Mouse (Mus musculus): ENCODE data around the gene Limch1. TPM values are rescaled to one million over a fixed set of nuclear protein-coding genes. Genes with fewer than 3 reads are reported as not detected.
A peak's percentile ranks its signal among the peaks of the same experiment; 100 is the strongest.

The Limch1 gene
- polyA plus RNA-seq, 1 experiment: 15.7 TPM

DNA sequence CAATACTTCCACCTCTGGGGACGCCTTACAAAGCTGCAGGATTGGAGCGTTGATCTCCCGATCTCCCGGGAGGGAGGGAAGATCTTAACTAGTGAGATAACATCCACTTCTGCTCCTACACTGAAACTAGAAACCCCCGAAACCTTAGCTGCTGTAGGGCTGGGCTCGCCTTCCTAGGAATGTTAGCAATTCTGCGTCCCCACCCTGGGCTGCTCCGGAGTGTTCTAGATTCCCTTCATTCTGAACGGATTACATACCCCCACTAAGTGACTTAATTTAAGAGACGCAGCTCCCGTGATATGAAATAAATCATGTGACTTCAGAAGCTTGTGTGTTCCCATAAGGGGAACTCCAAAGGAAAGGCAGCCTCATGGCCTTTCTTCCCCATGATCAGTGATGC lies 259.0 kb downstream of the Limch1 start:
- Histone ChIP-seq H3K9ac (ENCODE audit: low read depth, poor library complexity, severe bottlenecking) (no peak overlapping the region), H3K4me3 (ENCODE audit: low read depth, low read length) (no peak overlapping the region), H3K27ac (ENCODE audit: insufficient read depth, low read length) (no peak overlapping the region), H3K4me1 (ENCODE audit: control insufficient read depth, insufficient read depth, low read length) (peaks cover 4% of the 10 kb centered on the region), H3K27me3 (ENCODE audit: control insufficient read depth, insufficient read depth, low read length, poor library complexity, severe bottlenecking) (no peaks in the 10 kb centered on the region), H3K36me3 (ENCODE audit: control insufficient read depth, insufficient read depth, low read length, poor library complexity, severe bottlenecking) (no peaks in the 10 kb centered on the region), H3K9me3 (replicated peaks; ENCODE audit: control insufficient read depth, insufficient read depth, low read length, poor library complexity, severe bottlenecking) (no peaks in the 10 kb centered on the region)
- TF ChIP-seq EP300 (IDR thresholded peaks at IDR 0.05; ENCODE audit: insufficient read depth, low read depth, low read length) (no peak), CTCF (IDR thresholded peaks at IDR 0.05; ENCODE audit: low read depth, low read length) (no peak), POLR2A (IDR thresholded peaks at IDR 0.05; ENCODE audit: insufficient read depth, low read length) (no peak)

DNA sequence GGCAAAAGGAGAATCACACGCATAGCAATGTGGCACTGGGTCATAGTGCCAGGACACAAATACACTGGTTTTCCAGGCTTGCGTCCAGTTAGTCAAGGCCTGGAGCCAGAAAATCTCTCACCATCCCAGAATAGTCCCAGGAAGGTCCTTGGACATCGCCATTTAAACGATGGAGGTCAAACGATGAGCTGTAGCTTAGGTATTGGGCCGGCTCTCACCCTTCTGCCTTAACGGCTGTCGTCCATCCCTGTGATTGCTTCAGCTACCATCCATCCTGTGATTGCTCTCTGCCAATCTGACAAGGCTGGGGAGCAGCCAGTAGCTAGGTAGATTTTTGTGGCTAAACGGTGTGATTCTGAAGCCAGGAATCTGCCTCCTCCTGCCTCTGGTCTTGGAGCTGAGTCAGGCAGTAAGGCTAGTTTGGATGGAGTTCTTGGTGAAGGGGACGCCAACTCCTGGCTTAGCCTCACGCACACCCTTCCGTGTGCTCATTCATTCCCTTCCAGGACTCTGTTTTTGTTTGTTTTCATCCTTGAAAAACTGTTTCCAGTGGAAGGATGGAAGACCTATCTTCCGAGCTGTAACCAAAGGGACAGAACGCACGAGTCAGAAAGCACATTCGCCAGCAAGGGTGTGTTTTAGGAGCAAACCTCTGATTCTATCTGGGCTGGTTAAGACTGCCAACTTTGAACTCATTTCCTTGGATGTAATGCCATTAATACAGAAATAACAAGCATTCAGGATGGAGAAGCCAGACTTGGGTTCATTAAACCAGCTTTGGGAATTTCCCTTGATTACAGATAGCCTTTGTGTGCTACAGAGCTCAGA lies 265.6 kb downstream of the Limch1 start:
- Histone ChIP-seq H3K9me3 (replicated peaks; ENCODE audit: control insufficient read depth, insufficient read depth, low read length, poor library complexity, severe bottlenecking) (no peaks in the 10 kb centered on the region), H3K4me1 (ENCODE audit: control insufficient read depth, insufficient read depth, low read length) (no peaks in the 10 kb centered on the region), H3K9ac (ENCODE audit: low read depth, poor library complexity, severe bottlenecking) (no peak overlapping the region), H3K27me3 (ENCODE audit: control insufficient read depth, insufficient read depth, low read length, poor library complexity, severe bottlenecking) (no peaks in the 10 kb centered on the region), H3K36me3 (ENCODE audit: control insufficient read depth, insufficient read depth, low read length, poor library complexity, severe bottlenecking) (no peaks in the 10 kb centered on the region), H3K4me3 (ENCODE audit: low read depth, low read length) (no peak overlapping the region), H3K27ac (ENCODE audit: insufficient read depth, low read length) (no peak overlapping the region)
- no peak for TF ChIP-seq CTCF (IDR thresholded peaks at IDR 0.05; ENCODE audit: low read depth, low read length)
- TF ChIP-seq POLR2A (IDR thresholded peaks at IDR 0.05; ENCODE audit: insufficient read depth, low read length): no peak
- no peak for TF ChIP-seq EP300 (IDR thresholded peaks at IDR 0.05; ENCODE audit: insufficient read depth, low read depth, low read length)

DNA sequence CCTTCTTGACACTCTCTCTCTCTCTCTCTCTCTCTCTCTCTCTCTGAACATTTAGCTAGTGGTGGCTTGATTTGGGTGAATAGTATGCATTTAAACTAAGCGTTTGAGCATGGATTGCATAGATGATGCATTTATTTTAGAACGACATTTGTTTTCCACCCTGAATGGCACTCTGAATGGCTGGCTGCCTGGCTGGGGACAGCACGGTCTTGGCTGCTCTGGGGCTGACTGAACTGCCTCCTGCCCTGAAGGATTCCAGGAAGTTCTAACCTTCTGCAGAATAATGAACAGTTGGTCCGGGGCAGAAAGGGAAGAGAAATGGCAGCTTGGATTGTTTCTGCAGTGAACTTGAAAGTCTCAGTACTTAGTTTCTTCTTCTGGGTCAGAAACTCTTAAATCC lies 266.4 kb downstream of the Limch1 start:
- H3K4me3 ChIP-seq (ENCODE audit: low read depth, low read length): no peak overlapping the region
- no peak overlapping the region for H3K9ac ChIP-seq (ENCODE audit: low read depth, poor library complexity, severe bottlenecking)
- no peaks in the 10 kb centered on the region for H3K27me3 ChIP-seq (ENCODE audit: control insufficient read depth, insufficient read depth, low read length, poor library complexity, severe bottlenecking)
- H3K4me1 ChIP-seq (ENCODE audit: control insufficient read depth, insufficient read depth, low read length): no peaks in the 10 kb centered on the region
- no peaks in the 10 kb centered on the region for H3K9me3 ChIP-seq (replicated peaks; ENCODE audit: control insufficient read depth, insufficient read depth, low read length, poor library complexity, severe bottlenecking)
- H3K36me3 ChIP-seq (ENCODE audit: control insufficient read depth, insufficient read depth, low read length, poor library complexity, severe bottlenecking): no peaks in the 10 kb centered on the region
- TF ChIP-seq POLR2A (IDR thresholded peaks at IDR 0.05; ENCODE audit: insufficient read depth, low read length) (no peak), CTCF (IDR thresholded peaks at IDR 0.05; ENCODE audit: low read depth, low read length) (no peak), EP300 (IDR thresholded peaks at IDR 0.05; ENCODE audit: insufficient read depth, low read depth, low read length) (no peak)
- no peak overlapping the region for H3K27ac ChIP-seq (ENCODE audit: insufficient read depth, low read length)

DNA sequence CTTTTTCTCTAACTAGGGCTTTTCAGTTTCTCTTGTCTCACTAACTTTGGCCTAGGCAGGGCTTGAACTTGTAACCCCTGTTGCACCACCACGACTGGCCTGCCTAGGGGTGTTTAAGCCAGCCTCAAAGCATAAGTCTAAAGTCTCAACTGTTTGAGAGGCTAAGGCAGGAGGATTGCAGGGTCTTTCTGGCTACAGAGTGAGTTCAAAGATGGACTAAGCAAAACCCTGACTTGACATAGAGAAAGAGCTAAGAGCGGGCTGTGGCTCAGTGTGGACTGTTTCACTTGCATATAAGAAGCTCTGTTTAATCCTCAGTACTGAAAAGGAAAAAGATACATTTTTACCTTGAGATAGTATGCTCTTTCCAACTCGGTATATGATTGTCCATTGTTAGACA lies 268.3 kb downstream of the Limch1 start:
- H3K36me3 ChIP-seq (ENCODE audit: control insufficient read depth, insufficient read depth, low read length, poor library complexity, severe bottlenecking): no peaks in the 10 kb centered on the region
- no peak overlapping the region for H3K9ac ChIP-seq (ENCODE audit: low read depth, poor library complexity, severe bottlenecking)
- no peak overlapping the region for H3K27ac ChIP-seq (ENCODE audit: insufficient read depth, low read length)
- H3K4me3 ChIP-seq (ENCODE audit: low read depth, low read length): no peak overlapping the region
- no peaks in the 10 kb centered on the region for H3K9me3 ChIP-seq (replicated peaks; ENCODE audit: control insufficient read depth, insufficient read depth, low read length, poor library complexity, severe bottlenecking)
- no peaks in the 10 kb centered on the region for H3K27me3 ChIP-seq (ENCODE audit: control insufficient read depth, insufficient read depth, low read length, poor library complexity, severe bottlenecking)
- no peaks in the 10 kb centered on the region for H3K4me1 ChIP-seq (ENCODE audit: control insufficient read depth, insufficient read depth, low read length)
- no peak for TF ChIP-seq EP300 (IDR thresholded peaks at IDR 0.05; ENCODE audit: insufficient read depth, low read depth, low read length)

DNA sequence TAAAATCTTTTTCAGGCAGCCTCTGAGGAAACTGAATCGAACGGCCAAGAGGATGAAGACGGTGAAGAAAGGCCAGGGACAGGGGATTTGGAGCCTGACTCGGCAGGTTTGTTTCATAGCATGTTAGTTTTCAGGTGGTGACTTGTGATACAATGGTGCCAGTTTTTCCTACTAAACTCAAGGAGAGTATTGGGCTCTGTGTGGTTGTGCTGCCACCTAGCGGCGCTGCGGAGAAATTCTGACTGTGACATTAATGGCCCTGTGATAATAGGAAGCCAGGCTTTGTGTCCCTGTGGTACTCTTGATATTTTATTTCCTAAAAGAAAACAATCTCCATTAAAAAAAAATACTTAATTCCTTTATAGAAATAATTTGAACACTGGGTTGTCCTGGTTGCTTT lies 270.8 kb downstream of the Limch1 start:
- Histone ChIP-seq H3K27me3 (ENCODE audit: control insufficient read depth, insufficient read depth, low read length, poor library complexity, severe bottlenecking) (no peaks in the 10 kb centered on the region), H3K9me3 (replicated peaks; ENCODE audit: control insufficient read depth, insufficient read depth, low read length, poor library complexity, severe bottlenecking) (no peaks in the 10 kb centered on the region), H3K27ac (ENCODE audit: insufficient read depth, low read length) (no peak overlapping the region), H3K4me1 (ENCODE audit: control insufficient read depth, insufficient read depth, low read length) (no peaks in the 10 kb centered on the region), H3K4me3 (ENCODE audit: low read depth, low read length) (no peak overlapping the region), H3K9ac (ENCODE audit: low read depth, poor library complexity, severe bottlenecking) (no peak overlapping the region), H3K36me3 (ENCODE audit: control insufficient read depth, insufficient read depth, low read length, poor library complexity, severe bottlenecking) (no peaks in the 10 kb centered on the region)
- TF ChIP-seq POLR2A (IDR thresholded peaks at IDR 0.05; ENCODE audit: insufficient read depth, low read length) (no peak), CTCF (IDR thresholded peaks at IDR 0.05; ENCODE audit: low read depth, low read length) (peak; percentile 92)

DNA sequence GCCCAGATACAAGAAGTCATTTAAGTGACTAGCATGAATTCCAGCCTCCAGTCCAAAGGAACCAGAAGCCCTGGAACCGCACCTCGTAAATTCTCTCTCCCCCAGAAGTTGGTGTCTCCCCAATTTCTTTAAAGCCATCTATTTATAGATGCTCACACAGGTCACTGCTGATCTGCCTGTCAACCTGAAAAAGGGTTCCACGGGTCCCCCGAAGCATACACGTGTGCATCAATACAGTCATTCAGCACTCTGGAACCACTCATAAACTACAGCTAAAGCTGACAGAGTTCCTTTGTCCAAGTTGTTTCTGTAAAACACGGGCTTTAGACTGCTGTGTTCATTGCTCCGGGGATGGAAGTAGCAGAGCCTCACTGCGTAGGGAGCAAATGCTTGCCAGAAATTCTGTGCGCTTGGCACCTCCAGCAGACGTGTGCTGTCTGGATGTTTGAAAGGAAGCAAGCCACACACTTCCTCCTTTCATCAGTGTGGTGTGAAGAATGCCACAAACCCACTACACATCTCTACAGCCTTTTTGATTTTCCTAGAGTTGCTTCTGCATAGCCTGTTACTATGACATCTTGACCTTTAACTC lies 278.9 kb downstream of the Limch1 start:
- Histone ChIP-seq H3K27ac (ENCODE audit: insufficient read depth, low read length) (no peak overlapping the region), H3K4me1 (ENCODE audit: control insufficient read depth, insufficient read depth, low read length) (no peaks in the 10 kb centered on the region)

More for the DNA sequence above, 278.9 kb downstream of the Limch1 start:
- Histone ChIP-seq H3K36me3 (ENCODE audit: control insufficient read depth, insufficient read depth, low read length, poor library complexity, severe bottlenecking) (no peaks in the 10 kb centered on the region), H3K27me3 (ENCODE audit: control insufficient read depth, insufficient read depth, low read length, poor library complexity, severe bottlenecking) (no peaks in the 10 kb centered on the region), H3K9ac (ENCODE audit: low read depth, poor library complexity, severe bottlenecking) (no peak overlapping the region), H3K4me3 (ENCODE audit: low read depth, low read length) (no peak overlapping the region), H3K9me3 (replicated peaks; ENCODE audit: control insufficient read depth, insufficient read depth, low read length, poor library complexity, severe bottlenecking) (no peaks in the 10 kb centered on the region)
- no peak for TF ChIP-seq POLR2A (IDR thresholded peaks at IDR 0.05; ENCODE audit: insufficient read depth, low read length)
- no peak for TF ChIP-seq CTCF (IDR thresholded peaks at IDR 0.05; ENCODE audit: low read depth, low read length)
- no peak for TF ChIP-seq EP300 (IDR thresholded peaks at IDR 0.05; ENCODE audit: insufficient read depth, low read depth, low read length)
